Mouse (Mus musculus) lung, embryonic 15.5 days (tissue): ENCODE results near the gene Sh2d7. TPM values are rescaled to one million over a fixed set of nuclear protein-coding genes. Genes with fewer than 3 reads are reported as not detected.
A peak's percentile ranks its signal among the peaks of the same experiment; 100 is the strongest.

ENCODE experiments used
- ATAC-seq: fragments of 200-750 bp; cut with Nextera tagmentation; 2 replicates; pipeline ENCODE4 v1.8.0; 2017; ENCODE audit warnings: moderate number of reproducible peaks, borderline replicate concordance; ENCODE audit not compliant: low FRiP score, low TSS enrichment; ENCODE audit errors: extremely low read depth
- H3K27ac ChIP-seq: fragments of 300-500 bp; sonication (generic); 2 replicates; pipeline ENCODE4 v1.5.1; 2015; ENCODE audit warnings: moderate library complexity, mild to moderate bottlenecking, inconsistent platforms
- H3K27me3 ChIP-seq: fragments of 300-500 bp; sonication (generic); 2 replicates; pipeline ENCODE4 v1.6.1; 2015; ENCODE audit warnings: inconsistent platforms
- H3K36me3 ChIP-seq: fragments of 300-500 bp; sonication (generic); 2 replicates; pipeline ENCODE4 v1.6.1; 2015; ENCODE audit warnings: inconsistent platforms
- H3K4me1 ChIP-seq: fragments of 300-500 bp; sonication (generic); 2 replicates; pipeline ENCODE4 v1.6.1; 2015; ENCODE audit warnings: inconsistent platforms
- H3K4me2 ChIP-seq: fragments of 300-500 bp; sonication (generic); 2 replicates; pipeline ENCODE4 v1.6.1; 2015; ENCODE audit warnings: inconsistent platforms, mild to moderate bottlenecking, moderate library complexity
- H3K4me3 ChIP-seq: fragments of 300-500 bp; sonication (generic); 2 replicates; pipeline ENCODE4 v1.5.1; 2015; ENCODE audit warnings: mild to moderate bottlenecking, inconsistent platforms
- H3K9ac ChIP-seq: fragments of 300-500 bp; sonication (generic); 2 replicates; pipeline ENCODE4 v1.6.1; 2015; ENCODE audit warnings: inconsistent platforms
- H3K9me3 ChIP-seq: fragments of 300-500 bp; sonication (generic); 2 replicates; pipeline ENCODE4 v1.6.1; 2016; ENCODE audit warnings: inconsistent platforms
- WGBS: fragments of 180-500 bp; shearing (Covaris S2); methylation state at CpG from one replicate; pipeline ENCODE4 v1.1.7; 2015; 5-methylcytosine and 5-hydroxymethylcytosine counted together
- polyA plus RNA-seq: library from polyadenylated mRNA; unstranded; fragments of >200 nt; fragmentation: Nextera tagmentation; extraction: Ambion mirVana; gene quantifications from 2 replicates; pipeline ENCODE4 v1.2.1, GENCODE M21; 2015

Sh2d7 gene
- polyA plus RNA-seq, 1 experiment from 2014 or later, result not detected

DNA sequence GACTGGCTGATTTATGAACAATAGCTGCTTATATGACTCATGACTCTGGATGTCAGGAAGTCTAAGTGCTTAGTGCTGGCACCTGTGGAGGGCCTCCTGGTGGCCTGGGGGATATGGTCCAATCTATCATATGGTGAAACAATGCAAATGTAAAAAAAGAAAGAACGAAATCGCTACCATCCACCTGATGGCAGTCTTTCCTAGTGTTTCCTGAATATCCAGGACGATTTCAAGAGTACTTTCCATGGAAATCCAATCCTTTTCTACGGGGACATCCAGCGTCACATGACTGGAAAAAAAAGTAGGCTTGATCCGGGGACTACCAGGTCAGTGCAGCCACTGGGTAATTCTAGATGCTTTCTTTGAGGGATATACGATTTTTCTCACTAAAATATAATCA, 11.1 kb upstream of the Sh2d7 start:
- H3K4me2 ChIP-seq, result no peak overlapping the region
- no peaks in the 10 kb centered on the region for H3K27me3 ChIP-seq
- H3K36me3 ChIP-seq, result no peaks in the 10 kb centered on the region
- 64% methylated on average over 7 of the region's 7 CpGs for WGBS
- no peak overlapping the region for H3K27ac ChIP-seq
- no peak overlapping the region for H3K4me3 ChIP-seq
- no peak overlapping the region for H3K9ac ChIP-seq
- ATAC-seq, result no peak
- no peaks in the 10 kb centered on the region for H3K9me3 ChIP-seq
- no peaks in the 10 kb centered on the region for H3K4me1 ChIP-seq

- 63% methylated on average over 2 of the region's 2 CpGs for WGBS
- Histone ChIP-seq H3K4me3 (no peak overlapping the region), H3K9me3 (no peaks in the 10 kb centered on the region), H3K36me3 (no peaks in the 10 kb centered on the region), H3K27ac (no peak overlapping the region), H3K4me1 (no peaks in the 10 kb centered on the region), H3K27me3 (no peaks in the 10 kb centered on the region), H3K4me2 (no peak overlapping the region), H3K9ac (no peak overlapping the region)
- ATAC-seq, result no peak
Measured at GRCm38 (mm10) chr9:54529950-54530349, 8.8 kb upstream of the Sh2d7 start.

- ATAC-seq, result no peak
- no peaks in the 10 kb centered on the region for H3K36me3 ChIP-seq
- H3K9ac ChIP-seq, result no peak overlapping the region
- WGBS, result 85% methylated on average over 6 of the region's 6 CpGs
- H3K4me3 ChIP-seq, result no peak overlapping the region
- no peak overlapping the region for H3K27ac ChIP-seq
- no peaks in the 10 kb centered on the region for H3K27me3 ChIP-seq
- no peaks in the 10 kb centered on the region for H3K4me1 ChIP-seq
- no peaks in the 10 kb centered on the region for H3K9me3 ChIP-seq
- no peak overlapping the region for H3K4me2 ChIP-seq
Measured at GRCm38 (mm10) chr9:54530836-54531235, 7.9 kb upstream of the Sh2d7 start.

DNA sequence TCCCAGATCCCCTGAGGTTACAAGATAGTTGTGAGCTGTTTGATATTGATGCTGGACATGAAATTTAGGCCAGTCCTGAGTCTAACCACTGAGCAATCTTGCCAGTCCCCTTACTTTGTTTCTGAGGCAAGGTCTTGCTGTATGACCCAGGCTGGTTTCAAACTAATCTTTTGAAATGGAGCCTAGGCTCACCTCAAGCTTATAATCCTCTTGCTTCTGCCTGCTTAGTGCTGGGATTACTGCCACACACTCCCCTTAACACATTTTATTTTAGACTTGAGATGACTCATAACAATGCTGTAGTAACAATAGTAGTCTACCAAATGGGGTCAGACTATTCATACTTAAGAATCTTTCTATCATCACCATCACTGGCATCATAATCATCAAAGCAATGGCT, 7.4 kb upstream of the Sh2d7 start:
- H3K27me3 ChIP-seq, result no peaks in the 10 kb centered on the region
- no peak overlapping the region for H3K4me2 ChIP-seq
- H3K9ac ChIP-seq, result no peak overlapping the region
- H3K36me3 ChIP-seq, result no peaks in the 10 kb centered on the region
- no peaks in the 10 kb centered on the region for H3K9me3 ChIP-seq
- no peak overlapping the region for H3K4me3 ChIP-seq
- no peaks in the 10 kb centered on the region for H3K4me1 ChIP-seq
- H3K27ac ChIP-seq, result no peak overlapping the region
- no peak for ATAC-seq

DNA sequence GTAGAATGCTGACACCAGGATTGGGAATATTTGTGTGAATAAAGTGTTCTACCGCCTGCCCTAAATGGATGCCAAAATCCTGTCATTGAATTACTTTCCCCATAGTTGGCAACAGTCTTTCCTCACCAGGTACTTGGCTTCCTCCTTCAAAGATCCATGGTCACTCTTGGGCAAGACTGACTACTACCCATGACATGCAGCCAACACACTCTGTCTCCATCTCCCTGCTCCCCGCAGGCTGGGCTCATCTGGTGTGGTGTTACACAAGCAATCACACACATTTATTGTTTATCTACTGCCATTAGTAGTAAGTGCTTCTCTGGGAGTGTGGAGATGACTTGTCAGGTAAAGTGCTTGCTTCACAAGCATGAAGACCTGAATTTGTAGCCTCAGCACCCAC, 5.9 kb upstream of the Sh2d7 start:
- no peak overlapping the region for H3K4me2 ChIP-seq
- ATAC-seq, result no peak
- no peaks in the 10 kb centered on the region for H3K9me3 ChIP-seq
- WGBS, result 74% methylated on average over 2 of the region's 2 CpGs
- H3K9ac ChIP-seq, result no peak overlapping the region
- H3K36me3 ChIP-seq, result no peaks in the 10 kb centered on the region
- H3K4me3 ChIP-seq, result no peak overlapping the region
- no peaks in the 10 kb centered on the region for H3K27me3 ChIP-seq
- no peak overlapping the region for H3K27ac ChIP-seq
- H3K4me1 ChIP-seq, result no peaks in the 10 kb centered on the region

GRCm38 (mm10) chr9:54533975-54534374, 4.8 kb upstream of the Sh2d7 start:
- Histone ChIP-seq H3K4me1 (no peaks in the 10 kb centered on the region), H3K27ac (no peak overlapping the region), H3K4me2 (no peak overlapping the region), H3K9ac (no peak overlapping the region), H3K4me3 (no peak overlapping the region), H3K9me3 (no peaks in the 10 kb centered on the region), H3K27me3 (no peaks in the 10 kb centered on the region), H3K36me3 (no peaks in the 10 kb centered on the region)
- 42% methylated on average over 5 of the region's 5 CpGs for WGBS
- peak; percentile 62 for ATAC-seq

GRCm38 (mm10) chr9:54536236-54536635, 2.5 kb upstream of the Sh2d7 start:
- Histone ChIP-seq H3K36me3 (no peaks in the 10 kb centered on the region), H3K27me3 (no peaks in the 10 kb centered on the region), H3K4me3 (no peak overlapping the region), H3K9ac (no peak overlapping the region), H3K4me1 (no peaks in the 10 kb centered on the region), H3K27ac (no peak overlapping the region), H3K9me3 (no peaks in the 10 kb centered on the region), H3K4me2 (no peak overlapping the region)
- ATAC-seq, result no peak
- 76% methylated on average over 7 of the region's 7 CpGs for WGBS

- Histone ChIP-seq H3K27me3 (no peaks in the 10 kb centered on the region), H3K4me1 (no peaks in the 10 kb centered on the region), H3K4me2 (no peak overlapping the region), H3K27ac (no peak overlapping the region), H3K4me3 (no peak overlapping the region), H3K9me3 (no peaks in the 10 kb centered on the region), H3K9ac (no peak overlapping the region), H3K36me3 (no peaks in the 10 kb centered on the region)
- WGBS, result 40% methylated on average over 4 of the region's 4 CpGs
- no peak for ATAC-seq
Measured at GRCm38 (mm10) chr9:54537030-54537429, 1.8 kb upstream of the Sh2d7 start.

GRCm38 (mm10) chr9:54537480-54537879, 1.3 kb upstream of the Sh2d7 start:
- no peak overlapping the region for H3K4me2 ChIP-seq
- H3K36me3 ChIP-seq, result no peaks in the 10 kb centered on the region
- ATAC-seq, result no peak
- no peaks in the 10 kb centered on the region for H3K4me1 ChIP-seq
- WGBS, result 78% methylated on average over 3 of the region's 3 CpGs
- no peak overlapping the region for H3K9ac ChIP-seq
- H3K27me3 ChIP-seq, result no peaks in the 10 kb centered on the region
- no peaks in the 10 kb centered on the region for H3K9me3 ChIP-seq
- no peak overlapping the region for H3K27ac ChIP-seq
- H3K4me3 ChIP-seq, result no peak overlapping the region

DNA sequence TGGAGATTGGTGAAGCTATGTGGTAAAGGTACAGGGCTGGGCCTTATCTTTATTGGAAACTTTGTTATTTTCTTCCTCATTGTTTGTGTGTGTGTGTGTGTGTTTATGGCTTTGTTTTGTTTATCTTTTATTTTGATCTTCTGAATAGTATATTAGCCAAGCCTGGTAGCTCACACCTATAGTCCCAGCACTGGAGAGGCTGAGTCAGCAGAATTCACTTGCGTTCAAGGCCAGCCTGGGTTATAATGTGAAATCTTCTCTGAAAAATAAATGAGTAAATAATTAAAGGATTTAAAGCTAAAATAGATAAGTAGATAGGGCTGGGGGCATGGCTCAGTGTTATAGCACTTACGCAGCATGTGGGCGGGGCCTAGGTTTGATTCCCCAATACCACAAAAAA, 540 bp upstream of the Sh2d7 start:
- Histone ChIP-seq H3K9me3 (no peaks in the 10 kb centered on the region), H3K9ac (no peak overlapping the region), H3K4me2 (no peak overlapping the region), H3K27me3 (no peaks in the 10 kb centered on the region), H3K4me1 (no peaks in the 10 kb centered on the region), H3K36me3 (no peaks in the 10 kb centered on the region), H3K27ac (no peak overlapping the region), H3K4me3 (no peak overlapping the region)
- ATAC-seq, result no peak
- 89% methylated on average over 3 of the region's 3 CpGs for WGBS

DNA sequence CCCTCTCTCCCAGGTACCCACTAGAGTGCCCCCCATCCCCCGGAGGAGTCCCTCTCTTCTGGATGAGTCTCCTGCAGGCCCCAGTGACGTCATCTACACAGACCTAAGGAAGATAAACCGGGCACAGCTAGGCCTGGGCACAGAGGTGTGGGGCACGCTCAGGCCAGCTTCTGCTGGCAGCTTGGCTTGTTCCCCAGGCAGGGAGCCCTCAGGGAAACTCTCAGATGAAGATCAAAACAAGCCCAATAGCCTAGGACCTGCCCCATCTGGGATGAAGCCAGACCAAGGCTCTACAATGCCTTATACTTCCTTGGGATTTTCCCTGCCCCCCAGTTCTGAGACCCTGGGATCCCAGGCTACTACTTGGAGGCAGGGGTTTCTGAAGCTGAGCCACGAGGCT, 2.0 kb downstream of the Sh2d7 start:
- 57% methylated on average over 5 of the region's 5 CpGs for WGBS
- Histone ChIP-seq H3K4me2 (no peak overlapping the region), H3K9ac (no peak overlapping the region), H3K4me1 (no peaks in the 10 kb centered on the region), H3K9me3 (no peaks in the 10 kb centered on the region), H3K27ac (no peak overlapping the region), H3K36me3 (no peaks in the 10 kb centered on the region), H3K27me3 (no peaks in the 10 kb centered on the region), H3K4me3 (no peak overlapping the region)
- no peak for ATAC-seq

GRCm38 (mm10) chr9:54544212-54544953, 5.6 kb downstream of the Sh2d7 start:
- no peaks in the 10 kb centered on the region for H3K9me3 ChIP-seq
- no peak overlapping the region for H3K9ac ChIP-seq
- no peaks in the 10 kb centered on the region for H3K4me1 ChIP-seq
- no peaks in the 10 kb centered on the region for H3K27me3 ChIP-seq
- H3K27ac ChIP-seq, result no peak overlapping the region
- H3K36me3 ChIP-seq, result no peaks in the 10 kb centered on the region
- H3K4me3 ChIP-seq, result no peak overlapping the region
- ATAC-seq, result no peak
- WGBS, result 75% methylated on average over 9 of the region's 9 CpGs
- no peak overlapping the region for H3K4me2 ChIP-seq

GRCm38 (mm10) chr9:54544954-54545315, 6.2 kb downstream of the Sh2d7 start:
- no peak overlapping the region for H3K4me2 ChIP-seq
- H3K4me1 ChIP-seq, result no peaks in the 10 kb centered on the region
- H3K27ac ChIP-seq, result no peak overlapping the region
- H3K27me3 ChIP-seq, result no peaks in the 10 kb centered on the region
- H3K9me3 ChIP-seq, result no peaks in the 10 kb centered on the region
- no peak overlapping the region for H3K4me3 ChIP-seq
- no peak overlapping the region for H3K9ac ChIP-seq
- H3K36me3 ChIP-seq, result no peaks in the 10 kb centered on the region
- ATAC-seq, result no peak
- 90% methylated on average over 4 of the region's 4 CpGs for WGBS
